Mouse (Mus musculus): ENCODE data around the gene Bdh1.

DNA sequence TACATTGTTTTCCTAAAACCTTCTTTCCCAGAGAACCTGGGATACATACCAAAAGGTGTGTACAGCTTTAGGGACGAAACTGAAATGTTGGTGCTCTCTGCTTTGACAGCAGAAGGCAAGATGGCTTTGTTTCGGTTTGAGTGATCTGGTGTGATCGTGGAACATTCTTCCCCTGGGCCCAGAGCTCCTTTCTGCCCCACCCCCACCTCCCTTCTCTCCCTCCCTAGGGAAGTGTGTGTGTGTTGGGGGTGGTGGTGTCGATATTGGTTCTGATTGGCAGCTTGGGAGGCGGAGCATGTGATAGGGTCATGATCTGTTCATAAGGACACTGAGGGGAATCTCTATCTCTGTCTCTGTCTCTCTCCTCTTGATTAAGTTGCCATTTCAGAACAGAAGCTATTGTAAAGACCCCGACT, 71.5 kb downstream of the Bdh1 start:
- TF ChIP-seq CTCF (IDR thresholded peaks at IDR 0.05; ENCODE audit: borderline replicate concordance, control insufficient read depth, extremely low read depth, insufficient read depth, low read length, poor library complexity) = no peak
- TF ChIP-seq POLR2A (IDR thresholded peaks at IDR 0.05; ENCODE audit: control insufficient read depth, extremely low read depth, insufficient read depth, low read length, poor library complexity) = no peak

Data from thymus, adult 2 months (tissue).